Mouse (Mus musculus) MEL (cell line): ENCODE data around the gene St6galnac1. TPM values are rescaled to one million over a fixed set of nuclear protein-coding genes. Genes with fewer than 3 reads are reported as not detected.

Experiments
- DNase-seq: peaks from one replicate; pipeline ENCODE4 v3.0.0; 2011; ENCODE audit warnings: low read depth, low spot score
- H3K27ac ChIP-seq: 2 replicates; pipeline ENCODE4 v1.5.1; 2012; ENCODE audit warnings: low read depth, mild to moderate bottlenecking, control low read depth, low read length, moderate library complexity; ENCODE audit not compliant: control insufficient read depth
- H3K27me3 ChIP-seq, 2 experiments: fragments of 150-350 bp in 1 of 2; sonication (generic) in 1 of 2; 2 replicates each; pipeline ENCODE4 v1.6.1; 2012; ENCODE audit warnings: low read length in 2 of 2, mild to moderate bottlenecking in 2 of 2, improper control_type of control experiment in 1 of 2, moderate library complexity in 1 of 2; ENCODE audit not compliant: insufficient read depth in 2 of 2, control insufficient read depth in 1 of 2
- H3K36me3 ChIP-seq, 2 experiments: 2 replicates each; pipeline ENCODE4 v1.6.1; 2012 to 2014; ENCODE audit warnings: low read length in 2 of 2, improper control_type of control experiment in 1 of 2, inconsistent platforms in 1 of 2, mild to moderate bottlenecking in 1 of 2; ENCODE audit not compliant: insufficient read depth in 2 of 2, control insufficient read depth in 1 of 2
- H3K4me1 ChIP-seq, 2 experiments: fragments of 150-350 bp in 1 of 2; sonication (generic) in 1 of 2; 2 replicates each; pipeline ENCODE4 v1.6.1; 2012; ENCODE audit warnings: low read length in 2 of 2, improper control_type of control experiment in 1 of 2, mild to moderate bottlenecking in 1 of 2; ENCODE audit not compliant: insufficient read depth in 2 of 2, control insufficient read depth in 1 of 2
- H3K4me3 ChIP-seq, 2 experiments: fragments of 150-350 bp in 1 of 2; sonication (generic) in 1 of 2; 2 replicates each; pipeline ENCODE4 v1.5.1; 2012; ENCODE audit warnings: low read depth in 2 of 2, low read length in 2 of 2, mild to moderate bottlenecking in 2 of 2, moderate library complexity in 2 of 2, control low read depth in 1 of 2, improper control_type of control experiment in 1 of 2; ENCODE audit not compliant: control insufficient read depth in 1 of 2, insufficient read depth in 1 of 2
- H3K79me2 ChIP-seq: 2 replicates; pipeline ENCODE4 v1.6.1; 2012; ENCODE audit warnings: mild to moderate bottlenecking, low read length, moderate library complexity; ENCODE audit not compliant: control insufficient read depth, poor library complexity, insufficient read depth
- H3K9ac ChIP-seq: 2 replicates; pipeline ENCODE4 v1.6.1; 2012; ENCODE audit warnings: low read depth, mild to moderate bottlenecking, control low read depth, low read length, moderate library complexity; ENCODE audit not compliant: control insufficient read depth, poor library complexity, severe bottlenecking
- H3K9me3 ChIP-seq: fragments of 150-350 bp; sonication (generic); replicated peaks from 2 replicates; pipeline ENCODE4 v1.6.1; 2012; ENCODE audit warnings: mild to moderate bottlenecking, low read length, improper control_type of control experiment, moderate library complexity; ENCODE audit not compliant: insufficient read depth
- BHLHE40 ChIP-seq: IDR thresholded peaks from 2 replicates; pipeline ENCODE4 v1.6.1; 2012; ENCODE audit warnings: low read depth, mild to moderate bottlenecking, inconsistent platforms, low read length, improper control_type of control experiment, borderline replicate concordance
- E2F4 ChIP-seq: IDR thresholded peaks from 2 replicates; pipeline ENCODE4 v1.6.1; 2011; ENCODE audit warnings: low read depth, low read length, improper control_type of control experiment, borderline replicate concordance
- ELF1 ChIP-seq: IDR thresholded peaks from 2 replicates; pipeline ENCODE4 v1.6.1; 2014; ENCODE audit warnings: low read depth, mild to moderate bottlenecking, inconsistent platforms, low read length, improper control_type of control experiment, moderate library complexity
- ETS1 ChIP-seq: IDR thresholded peaks from 2 replicates; pipeline ENCODE4 v1.6.1; 2012; ENCODE audit warnings: low read depth, mild to moderate bottlenecking, inconsistent platforms, low read length, improper control_type of control experiment, moderate library complexity
- GABPA ChIP-seq: IDR thresholded peaks from 2 replicates; pipeline ENCODE4 v1.6.1; 2012; ENCODE audit warnings: low read depth, mild to moderate bottlenecking, inconsistent platforms, low read length, improper control_type of control experiment, moderate library complexity
- GATA1 ChIP-seq: IDR thresholded peaks from 2 replicates; pipeline ENCODE4 v1.6.1; 2011; ENCODE audit warnings: low read depth, low read length, improper control_type of control experiment
- HCFC1 ChIP-seq: IDR thresholded peaks from 2 replicates; pipeline ENCODE4 v1.6.1; 2012; ENCODE audit warnings: low read depth, mild to moderate bottlenecking, inconsistent platforms, low read length, improper control_type of control experiment, moderate library complexity
- MAFK ChIP-seq: IDR thresholded peaks from 2 replicates; pipeline ENCODE4 v1.6.1; 2011; ENCODE audit warnings: low read depth, mild to moderate bottlenecking, low read length, improper control_type of control experiment, borderline replicate concordance
- MEF2A ChIP-seq: IDR thresholded peaks from 2 replicates; pipeline ENCODE4 v1.6.1; 2014; ENCODE audit warnings: low read depth, mild to moderate bottlenecking, inconsistent platforms, low read length, improper control_type of control experiment; ENCODE audit not compliant: poor library complexity, insufficient replicate concordance, severe bottlenecking; ENCODE audit errors: extremely low read depth
- MYB ChIP-seq: IDR thresholded peaks from 2 replicates; pipeline ENCODE4 v1.6.1; 2011; ENCODE audit warnings: mild to moderate bottlenecking, low read depth, low read length, improper control_type of control experiment
- MYC ChIP-seq: IDR thresholded peaks from 2 replicates; pipeline ENCODE4 v1.6.1; 2011; ENCODE audit warnings: low read depth, mild to moderate bottlenecking, low read length, improper control_type of control experiment, moderate library complexity
- NELFE ChIP-seq: IDR thresholded peaks from 2 replicates; pipeline ENCODE4 v1.6.1; 2011; ENCODE audit warnings: low read depth, low read length, improper control_type of control experiment
- POLR2A ChIP-seq, 2 experiments: IDR thresholded peaks; 2 replicates each; pipeline ENCODE4 v1.6.1; 2011 to 2012; ENCODE audit warnings: low read length in 2 of 2, mild to moderate bottlenecking in 2 of 2, control low read depth in 1 of 2, improper control_type of control experiment in 1 of 2, low read depth in 1 of 2, moderate library complexity in 1 of 2; ENCODE audit not compliant: control insufficient read depth in 1 of 2, insufficient read depth in 1 of 2, poor library complexity in 1 of 2
- POLR2AphosphoS5 ChIP-seq: IDR thresholded peaks from 2 replicates; pipeline ENCODE4 v1.6.1; 2012; ENCODE audit warnings: low read depth, borderline replicate concordance, mild to moderate bottlenecking, inconsistent platforms, low read length, moderate library complexity, mixed read lengths
- RCOR1 ChIP-seq: IDR thresholded peaks from 2 replicates; pipeline ENCODE4 v1.6.1; 2012; ENCODE audit warnings: low read depth, mild to moderate bottlenecking, inconsistent platforms, low read length, improper control_type of control experiment
- SMC3 ChIP-seq: IDR thresholded peaks from 2 replicates; pipeline ENCODE4 v1.6.1; 2011; ENCODE audit warnings: low read depth, low read length, improper control_type of control experiment
- TAL1 ChIP-seq: IDR thresholded peaks from 2 replicates; pipeline ENCODE4 v1.6.1; 2012; ENCODE audit warnings: mild to moderate bottlenecking, inconsistent platforms, low read length, moderate library complexity, mixed read lengths
- TCF12 ChIP-seq: IDR thresholded peaks from 2 replicates; pipeline ENCODE4 v1.6.1; 2014; ENCODE audit warnings: low read depth, mild to moderate bottlenecking, inconsistent platforms, low read length, improper control_type of control experiment, moderate library complexity
- UBTF ChIP-seq: IDR thresholded peaks from 2 replicates; pipeline ENCODE4 v1.6.1; 2012; ENCODE audit warnings: low read depth, mild to moderate bottlenecking, inconsistent platforms, low read length, improper control_type of control experiment, moderate library complexity, borderline replicate concordance; ENCODE audit not compliant: insufficient read depth
- USF2 ChIP-seq, 2 experiments: IDR thresholded peaks; 2 replicates each; pipeline ENCODE4 v1.6.1; 2011 to 2012; ENCODE audit warnings: improper control_type of control experiment in 2 of 2, low read length in 2 of 2, borderline replicate concordance in 1 of 2, inconsistent platforms in 1 of 2, low read depth in 1 of 2, mild to moderate bottlenecking in 1 of 2; ENCODE audit not compliant: insufficient read depth in 1 of 2
- polyA plus RNA-seq, 2 experiments: library from polyadenylated mRNA; stranded (reverse) in 1 of 2; unstranded in 1 of 2; fragments of >175 nt in 1 of 2; fragments of >200 nt in 1 of 2; gene quantifications; 2 replicates each; pipeline versions ENCODE4 v1.2.1 to v1.2.4; 2012; ENCODE audit warnings: low replicate concordance in 2 of 2, low read depth in 1 of 2; ENCODE audit not compliant: insufficient read length in 2 of 2, insufficient read depth in 1 of 2, missing spikeins in 1 of 2
- total RNA-seq: library from RNA; depleted of rRNA; stranded (reverse); fragments of 300-350 nt; gene quantifications from 2 replicates; pipeline ENCODE4 v1.2.3, GENCODE M21; 2012

Gene St6galnac1
- total and polyA plus RNA-seq, 3 experiments, result not detected

DNA sequence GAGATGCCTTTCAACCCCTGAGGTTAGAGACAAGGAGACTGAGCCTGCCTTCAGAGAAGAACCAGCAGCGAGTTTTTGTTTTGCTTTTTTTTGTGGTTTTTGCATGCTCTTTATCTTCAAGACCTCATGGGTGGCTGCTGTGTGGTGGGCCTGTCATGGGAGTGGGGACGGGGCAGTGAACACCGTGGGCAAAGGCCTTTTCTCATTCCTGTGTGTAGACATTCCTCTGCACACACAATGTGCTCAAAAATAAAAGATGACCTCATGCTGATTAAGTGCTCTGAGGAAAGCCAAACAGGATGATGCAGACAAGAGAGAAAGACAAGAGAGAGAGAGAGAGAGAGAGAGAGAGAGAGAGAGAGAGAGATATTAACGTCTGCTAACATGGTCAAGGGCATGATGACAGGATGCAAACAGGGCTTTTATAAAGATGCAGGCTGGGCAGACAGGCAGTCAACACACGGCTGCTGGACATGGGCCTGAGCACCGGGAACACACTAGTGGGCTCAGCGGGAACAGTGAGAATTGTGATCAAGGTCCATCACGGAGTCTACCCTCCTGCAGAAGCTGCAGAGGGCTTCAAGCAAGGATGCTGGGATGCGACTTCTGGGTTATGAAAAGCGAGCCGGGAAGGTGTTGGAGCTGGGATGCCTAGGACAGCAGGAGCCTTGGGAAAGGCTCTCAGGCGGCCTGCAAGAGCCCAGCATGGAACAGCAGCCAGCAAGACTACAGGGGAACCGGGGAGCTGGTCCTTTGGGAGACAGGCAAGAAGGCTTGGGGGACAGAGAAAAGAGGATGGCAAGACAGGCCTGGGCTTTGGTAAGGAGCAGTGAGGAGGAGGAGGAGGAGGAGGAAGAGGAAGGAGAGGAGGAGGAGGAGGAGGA, 46.0 kb upstream of the St6galnac1 start:
- H3K79me2 ChIP-seq, result no peaks in the 10 kb centered on the region
- no peak overlapping the region for H3K27ac ChIP-seq
- H3K36me3 ChIP-seq, result no peaks in the 10 kb centered on the region
- no peak for TF ChIP-seq GATA1
- TF ChIP-seq MYC, result no peak
- TF ChIP-seq GABPA, result no peak
- TF ChIP-seq UBTF, result no peak
- TF ChIP-seq NELFE, result no peak
- no peak for TF ChIP-seq POLR2AphosphoS5
- TF ChIP-seq TCF12, result no peak
- TF ChIP-seq ETS1, result no peak
- no peak for TF ChIP-seq MEF2A
- no peak for TF ChIP-seq RCOR1
- TF ChIP-seq MYB, result no peak
- TF ChIP-seq BHLHE40, result no peak
- no peak for TF ChIP-seq E2F4
- TF ChIP-seq USF2 (IDR thresholded peaks at IDR 0.05; ENCODE audit: borderline replicate concordance in 1 of 2, insufficient read depth in 1 of 2, low read depth in 1 of 2, low read length in 2 of 2), result no peak
- TF ChIP-seq TAL1, result no peak
- no peak for TF ChIP-seq POLR2A (IDR thresholded peaks at IDR 0.05; ENCODE audit: control insufficient read depth in 1 of 2, insufficient read depth in 1 of 2, low read depth in 1 of 2, low read length in 2 of 2, poor library complexity in 1 of 2)
- TF ChIP-seq MAFK, result no peak
- TF ChIP-seq HCFC1, result no peak
- TF ChIP-seq SMC3, result no peak
- TF ChIP-seq ELF1, result no peak
- TF ChIP-seq, all 39 proteins: peak for 0
- H3K4me3 ChIP-seq, result no peak overlapping the region
- no peaks in the 10 kb centered on the region for H3K9me3 ChIP-seq
- H3K27me3 ChIP-seq, result no peaks in the 10 kb centered on the region; a peak in 2 of 4 replicates
- H3K9ac ChIP-seq, result no peak overlapping the region
- H3K4me1 ChIP-seq, result no peaks in the 10 kb centered on the region
- no peak for DNase-seq
